ENCODE assay signal across 12 mouse cellular contexts in genomic region chr1:97647037-97647436, GRCm38 (mm10). TPM values are rescaled to one million over a fixed set of nuclear protein-coding genes. Genes with fewer than 3 reads are reported as not detected.
DNase-seq lines count a peak whose midpoint lies in the region; ATAC-seq and TF ChIP-seq lines count a peak whose summit lies in the region.
"Had no signal": no experiment of that assay in that cellular context is flagged by ENCODE, and none has a peak within 500 bp of the region (broad histone marks: within the 10 kb centered on the region; RNA-seq: fewer than 3 reads in every experiment).

No protein-coding gene starts in this region.

- H3K4me3 ChIP-seq in forebrain, postnatal 0 days (ENCODE audit: low read depth, low read length): no peak overlapping the region
- no peak overlapping the region for H3K4me3 ChIP-seq in forebrain, embryonic 15.5 days
- H3K4me3 ChIP-seq in midbrain, postnatal 0 days (ENCODE audit: low read depth, low read length): no peak overlapping the region
- H3K4me3 ChIP-seq in midbrain, embryonic 10.5 days: no peak overlapping the region
- H3K4me3 ChIP-seq: embryonic facial prominence, embryonic 15.5 days; heart, embryonic 12.5 days; limb, embryonic 12.5 days had no signal

- 91% methylated on average over 1 of the region's 1 CpGs for WGBS in forebrain, postnatal 0 days
- 87% methylated on average over 1 of the region's 1 CpGs for WGBS in forebrain, embryonic 15.5 days
- 83% methylated on average over 1 of the region's 1 CpGs for WGBS in midbrain, postnatal 0 days
- WGBS in midbrain, embryonic 10.5 days: 94% methylated on average over 1 of the region's 1 CpGs

- H3K9ac ChIP-seq in forebrain, postnatal 0 days: no peak overlapping the region
- H3K9ac ChIP-seq in forebrain, embryonic 15.5 days (replicated peaks): no peak overlapping the region
- H3K9ac ChIP-seq in midbrain, postnatal 0 days (replicated peaks; ENCODE audit: low read length, poor library complexity, severe bottlenecking): no peak overlapping the region
- H3K9ac ChIP-seq: embryonic facial prominence, embryonic 15.5 days; heart, embryonic 12.5 days; limb, embryonic 12.5 days had no signal

- no peaks in the 10 kb centered on the region for H3K36me3 ChIP-seq in forebrain, postnatal 0 days (ENCODE audit: insufficient read depth)
- H3K36me3 ChIP-seq in forebrain, embryonic 15.5 days: peaks cover 20% of the 10 kb centered on the region; the same call in 1 of the 2 replicates
- no peaks in the 10 kb centered on the region for H3K36me3 ChIP-seq in midbrain, postnatal 0 days (ENCODE audit: insufficient read depth, low read length)
- peaks cover 71% of the 10 kb centered on the region for H3K36me3 ChIP-seq in midbrain, embryonic 10.5 days

- H3K4me2 ChIP-seq in forebrain, postnatal 0 days (ENCODE audit: low read depth): no peak overlapping the region
- H3K4me2 ChIP-seq in forebrain, embryonic 15.5 days (replicated peaks): no peak overlapping the region
- no peak overlapping the region for H3K4me2 ChIP-seq in midbrain, postnatal 0 days (ENCODE audit: low read depth, low read length, poor library complexity, severe bottlenecking)
- H3K4me2 ChIP-seq: embryonic facial prominence, embryonic 15.5 days; heart, embryonic 12.5 days; limb, embryonic 12.5 days had no signal

- intact Hi-C loops in left cerebral cortex, postnatal 4 days (cut with DNase I): no loop called here

- TF ChIP-seq CTCF in forebrain, postnatal 0 days (IDR thresholded peaks at IDR 0.05; ENCODE audit: low read depth): peak; percentile 57
- peak; percentile 55 for TF ChIP-seq CTCF in midbrain, postnatal 0 days (IDR thresholded peaks at IDR 0.05)

- no peak for DNase-seq in forebrain, postnatal 0 days
- no peak for DNase-seq in midbrain, postnatal 0 days (ENCODE audit: low spot score)
- no peak for DNase-seq in midbrain, embryonic 10.5 days (ENCODE audit: low spot score)
- DNase-seq in thymus, postnatal 0 days (ENCODE audit: low spot score): peak; percentile 48
- DNase-seq in left cerebral cortex, postnatal 4 days: no peak
- DNase-seq in retina, embryonic 14.5 days (ENCODE audit: low spot score): no peak

- H3K27ac ChIP-seq in forebrain, postnatal 0 days (ENCODE audit: low read depth, low read length): no peak overlapping the region
- no peak overlapping the region for H3K27ac ChIP-seq in forebrain, embryonic 15.5 days (replicated peaks)
- H3K27ac ChIP-seq in midbrain, postnatal 0 days (ENCODE audit: low read depth, low read length): no peak overlapping the region
- no peak overlapping the region for H3K27ac ChIP-seq in midbrain, embryonic 10.5 days (replicated peaks)
- H3K27ac ChIP-seq: embryonic facial prominence, embryonic 15.5 days; limb, embryonic 12.5 days had no signal

- H3K27me3 ChIP-seq in forebrain, postnatal 0 days (ENCODE audit: insufficient read depth, low read length): no peaks in the 10 kb centered on the region
- H3K27me3 ChIP-seq in forebrain, embryonic 15.5 days: no peaks in the 10 kb centered on the region
- no peaks in the 10 kb centered on the region for H3K27me3 ChIP-seq in midbrain, postnatal 0 days (ENCODE audit: insufficient read depth, low read length)
- no peaks in the 10 kb centered on the region for H3K27me3 ChIP-seq in midbrain, embryonic 10.5 days (ENCODE audit: low read depth, poor library complexity, severe bottlenecking)
- H3K27me3 ChIP-seq: CH12.LX; embryonic facial prominence, embryonic 15.5 days; heart, embryonic 12.5 days; limb, embryonic 12.5 days had no signal

- no peaks in the 10 kb centered on the region for H3K4me1 ChIP-seq in forebrain, postnatal 0 days (ENCODE audit: insufficient read depth)
- 0 out of 2 replicates have a peak, but pooled peaks cover 9% of the 10 kb centered on the region for H3K4me1 ChIP-seq in forebrain, embryonic 15.5 days
- H3K4me1 ChIP-seq in midbrain, postnatal 0 days (ENCODE audit: insufficient read depth, low read length): no peaks in the 10 kb centered on the region
- no peaks in the 10 kb centered on the region for H3K4me1 ChIP-seq in midbrain, embryonic 10.5 days
- H3K4me1 ChIP-seq: embryonic facial prominence, embryonic 15.5 days had no signal

- no peaks in the 10 kb centered on the region for H3K9me3 ChIP-seq in forebrain, postnatal 0 days (ENCODE audit: low read length)
- no peaks in the 10 kb centered on the region for H3K9me3 ChIP-seq in forebrain, embryonic 15.5 days
- H3K9me3 ChIP-seq in midbrain, postnatal 0 days (ENCODE audit: low read length): no peaks in the 10 kb centered on the region
- H3K9me3 ChIP-seq in midbrain, embryonic 10.5 days (replicated peaks): no peaks in the 10 kb centered on the region
- H3K9me3 ChIP-seq: embryonic facial prominence, embryonic 15.5 days; limb, embryonic 12.5 days had no signal

- peak; percentile 45; the same call in 1 of the 2 replicates for ATAC-seq in forebrain, postnatal 0 days
- no peak for ATAC-seq in forebrain, embryonic 15.5 days (replicated peaks)
- no peak for ATAC-seq in midbrain, postnatal 0 days (ENCODE audit: low FRiP score)
- ATAC-seq in granulocyte monocyte progenitor cell, adult 5-6 weeks (replicated peaks; ENCODE audit: poor library complexity, severe bottlenecking): peak; percentile 71

RNA-seq across cellular contexts. Expression of gene D1Ertd622e, which starts 14.8 kb away (rescaled TPM):
- 30.1 and 48.7 TPM in 2 replicates for total RNA-seq in forebrain, postnatal 0 days (2014; rRNA removed)
- 59.2 and 60.0 TPM in 2 replicates for polyA plus RNA-seq in forebrain, postnatal 0 days (2015; fragmentation: Nextera tagmentation; extraction: Ambion mirVana)
- 54.7 and 58.2 TPM in 2 replicates for polyA plus RNA-seq in forebrain, embryonic 15.5 days (2015; fragmentation: Nextera tagmentation; extraction: Ambion mirVana)
- 32.9 and 60.9 TPM in 2 replicates for total RNA-seq in midbrain, postnatal 0 days (2014; rRNA removed)
- polyA plus RNA-seq in midbrain, postnatal 0 days (2015; fragmentation: Nextera tagmentation; extraction: Ambion mirVana): 57.0 and 57.9 TPM in 2 replicates
- polyA plus RNA-seq in midbrain, embryonic 10.5 days (2016; fragmentation: Nextera tagmentation; extraction: Ambion mirVana): 39.0 and 39.8 TPM in 2 replicates
- total RNA-seq in granulocyte monocyte progenitor cell, adult 5-6 weeks (2014; fragmentation: Nextera tagmentation): 30.1 and 31.0 TPM in 2 replicates
- 33.0 and 53.3 TPM in 2 replicates for total RNA-seq in granulocyte monocyte progenitor cell, adult 5-6 weeks (2017)
- polyA plus RNA-seq in thymus, postnatal 0 days (2015; fragmentation: Nextera tagmentation; extraction: Ambion mirVana): 42.8 and 48.0 TPM in 2 replicates
- total RNA-seq in left cerebral cortex, postnatal 4 days (2021): 10 to 100 TPM; 63.0 to 68.0 TPM

Comparison
In these comparisons a context has a peak if more than half of its experiments do, and no peak if none do; other contexts are left out.
1. ATAC-seq: peak in forebrain, postnatal 0 days (single experiment) and granulocyte monocyte progenitor cell, adult 5-6 weeks (single experiment); none in forebrain, embryonic 15.5 days (single experiment) and midbrain, postnatal 0 days (single experiment).